Mouse (Mus musculus) hindbrain, postnatal 0 days (tissue): ENCODE measurements around the gene Atp8a2. TPM values are rescaled to one million over a fixed set of nuclear protein-coding genes. Genes with fewer than 3 reads are reported as not detected.

Experiments used
- ATAC-seq: fragments of 200-750 bp; cut with Nextera tagmentation; 2 replicates; pipeline ENCODE4 v1.8.0; 2017; ENCODE audit warnings: mild to moderate bottlenecking, moderate TSS enrichment, moderate library complexity
- DNase-seq: peaks from one replicate; pipeline ENCODE4 v3.0.0-alpha.2; 2015; ENCODE audit warnings: low spot score
- H3K27ac ChIP-seq: fragments of 300-500 bp; sonication (generic); 2 replicates; pipeline ENCODE4 v1.5.1; 2014; ENCODE audit warnings: mild to moderate bottlenecking
- H3K27me3 ChIP-seq: fragments of 300-500 bp; sonication (generic); 2 replicates; pipeline ENCODE4 v1.6.1; 2014; ENCODE audit warnings: low read length, mixed read lengths; ENCODE audit not compliant: insufficient read depth
- H3K36me3 ChIP-seq: fragments of 300-500 bp; sonication (generic); 2 replicates; pipeline ENCODE4 v1.6.1; 2014; ENCODE audit warnings: low read length, mixed read lengths; ENCODE audit not compliant: insufficient read depth
- H3K4me1 ChIP-seq: fragments of 300-500 bp; sonication (generic); 2 replicates; pipeline ENCODE4 v1.6.1; 2014; ENCODE audit warnings: antibody characterized with exemption, low read length, mixed read lengths; ENCODE audit not compliant: insufficient read depth
- H3K4me2 ChIP-seq: fragments of 300-500 bp; sonication (generic); 2 replicates; pipeline ENCODE4 v1.6.1; 2014; ENCODE audit warnings: low read depth, mild to moderate bottlenecking, low read length, moderate library complexity, mixed read lengths
- H3K4me3 ChIP-seq: fragments of 300-500 bp; sonication (generic); 2 replicates; pipeline ENCODE4 v1.5.1; 2014; ENCODE audit warnings: low read length
- H3K9ac ChIP-seq: fragments of 300-500 bp; sonication (generic); replicated peaks from 2 replicates; pipeline ENCODE4 v1.6.1; 2014; ENCODE audit warnings: mild to moderate bottlenecking, low read length, moderate library complexity, mixed read lengths
- H3K9me3 ChIP-seq: fragments of 300-500 bp; sonication (generic); 2 replicates; pipeline ENCODE4 v1.6.1; 2016; ENCODE audit warnings: low read length, mixed read lengths
- CTCF ChIP-seq: IDR thresholded peaks from 2 replicates; pipeline ENCODE4 v1.5.1; 2016; ENCODE audit warnings: antibody characterized with exemption, control low read depth, low read depth
- WGBS: fragments of 180-500 bp; shearing (Covaris S2); extraction: QIAGEN DNeasy Blood & Tissue Kit; methylation state at CpG from one replicate; pipeline ENCODE4 v1.1.7; 2014; 5-methylcytosine and 5-hydroxymethylcytosine counted together
- polyA plus RNA-seq: library from polyadenylated mRNA; unstranded; fragments of >200 nt; fragmentation: Nextera tagmentation; extraction: Ambion mirVana; gene quantifications from 2 replicates; pipeline ENCODE4 v1.2.1, GENCODE M21; 2015
- total RNA-seq: library from RNA; depleted of rRNA; stranded (reverse); fragments of >200 nt; gene quantifications from 2 replicates; pipeline ENCODE4 v1.2.3, GENCODE M21; 2014

Gene Atp8a2
- total and polyA plus RNA-seq, 2 experiments from 2014 or later = 29.1 to 41.7 TPM

GRCm38 (mm10) chr14:60058867-60059266 lies 138.1 kb downstream of the Atp8a2 start:
- no peak for TF ChIP-seq CTCF
- H3K27ac ChIP-seq = no peak overlapping the region

GRCm38 (mm10) chr14:60055231-60055630 lies 141.7 kb downstream of the Atp8a2 start:
- Histone ChIP-seq H3K4me3 (no peak overlapping the region), H3K36me3 (no peaks in the 10 kb centered on the region), H3K9me3 (no peaks in the 10 kb centered on the region), H3K9ac (no peak overlapping the region), H3K27ac (no peak overlapping the region), H3K4me2 (no peak overlapping the region), H3K4me1 (no peaks in the 10 kb centered on the region), H3K27me3 (no peaks in the 10 kb centered on the region)
- ATAC-seq (no peak), DNase-seq (no peak)
- TF ChIP-seq CTCF = no peak
- 96% methylated on average over 4 of the region's 4 CpGs for WGBS

More at GRCm38 (mm10) chr14:60058867-60059266, 138.1 kb downstream of the Atp8a2 start:
- no peaks in the 10 kb centered on the region for H3K27me3 ChIP-seq
- no peaks in the 10 kb centered on the region for H3K9me3 ChIP-seq
- no peak overlapping the region for H3K9ac ChIP-seq
- H3K4me1 ChIP-seq = no peaks in the 10 kb centered on the region
- no peak overlapping the region for H3K4me2 ChIP-seq
- no peaks in the 10 kb centered on the region for H3K36me3 ChIP-seq
- H3K4me3 ChIP-seq = no peak overlapping the region
- no peak for DNase-seq
- WGBS = 47% methylated on average over 3 of the region's 3 CpGs
- no peak for ATAC-seq

- Histone ChIP-seq H3K4me2 (no peak overlapping the region), H3K4me1 (no peaks in the 10 kb centered on the region), H3K27me3 (no peaks in the 10 kb centered on the region), H3K36me3 (peaks cover 4% of the 10 kb centered on the region; the same call in 1 of the 2 replicates), H3K9me3 (no peaks in the 10 kb centered on the region), H3K4me3 (no peak overlapping the region), H3K9ac (no peak overlapping the region), H3K27ac (no peak overlapping the region)
- DNase-seq = no peak
- WGBS = 57% methylated on average over 2 of the region's 2 CpGs
- no peak for ATAC-seq
- TF ChIP-seq CTCF = no peak
Observed at GRCm38 (mm10) chr14:60030666-60031065, 166.3 kb downstream of the Atp8a2 start.

GRCm38 (mm10) chr14:60027139-60027538 lies 169.8 kb downstream of the Atp8a2 start:
- no peak overlapping the region for H3K9ac ChIP-seq
- 74% methylated on average over 1 of the region's 1 CpGs for WGBS
- H3K9me3 ChIP-seq = no peaks in the 10 kb centered on the region
- no peak overlapping the region for H3K27ac ChIP-seq
- no peak overlapping the region for H3K4me2 ChIP-seq
- H3K27me3 ChIP-seq = no peaks in the 10 kb centered on the region
- H3K4me3 ChIP-seq = no peak overlapping the region
- DNase-seq = no peak
- H3K36me3 ChIP-seq = peaks cover 4% of the 10 kb centered on the region; the same call in 1 of the 2 replicates
- no peaks in the 10 kb centered on the region for H3K4me1 ChIP-seq
- TF ChIP-seq CTCF = no peak
- no peak for ATAC-seq

GRCm38 (mm10) chr14:60026647-60027046 lies 170.3 kb downstream of the Atp8a2 start:
- Histone ChIP-seq H3K36me3 (peaks cover 4% of the 10 kb centered on the region; the same call in 1 of the 2 replicates), H3K27me3 (no peaks in the 10 kb centered on the region), H3K4me1 (no peaks in the 10 kb centered on the region), H3K9me3 (no peaks in the 10 kb centered on the region), H3K9ac (no peak overlapping the region), H3K4me3 (no peak overlapping the region), H3K27ac (no peak overlapping the region), H3K4me2 (no peak overlapping the region)
- ATAC-seq (no peak), DNase-seq (peak; percentile 11)
- TF ChIP-seq CTCF = no peak
- WGBS = 56% methylated on average over 8 of the region's 8 CpGs

- ATAC-seq = peak; percentile 95
- H3K27ac ChIP-seq = no peak overlapping the region
- no peak overlapping the region for H3K4me2 ChIP-seq
- peak; percentile 96 for TF ChIP-seq CTCF
- no peaks in the 10 kb centered on the region; the same call in 1 of the 2 replicates for H3K36me3 ChIP-seq
- H3K9me3 ChIP-seq = no peaks in the 10 kb centered on the region
- no peak overlapping the region for H3K9ac ChIP-seq
- H3K4me1 ChIP-seq = no peaks in the 10 kb centered on the region
- peak; percentile 91 for DNase-seq
- H3K4me3 ChIP-seq = no peak overlapping the region
- 26% methylated on average over 4 of the region's 4 CpGs for WGBS
- no peaks in the 10 kb centered on the region for H3K27me3 ChIP-seq
Observed at GRCm38 (mm10) chr14:60015891-60016290, 181.1 kb downstream of the Atp8a2 start.

GRCm38 (mm10) chr14:60001801-60002200 lies 195.2 kb downstream of the Atp8a2 start:
- 83% methylated on average over 1 of the region's 1 CpGs for WGBS
- Histone ChIP-seq H3K9me3 (no peaks in the 10 kb centered on the region), H3K27ac (no peak overlapping the region), H3K36me3 (no peaks in the 10 kb centered on the region), H3K27me3 (no peaks in the 10 kb centered on the region), H3K4me2 (no peak overlapping the region), H3K4me3 (no peak overlapping the region), H3K4me1 (no peaks in the 10 kb centered on the region), H3K9ac (no peak overlapping the region)
- DNase-seq (no peak), ATAC-seq (no peak)
- no peak for TF ChIP-seq CTCF
